Mouse (Mus musculus) embryonic fibroblast, embryonic 13.5 days (primary cell): ENCODE data around the gene Mrpl53.
A peak's percentile ranks its signal among the peaks of the same experiment; 100 is the strongest.

ENCODE experiments used
- CTCF ChIP-seq: IDR thresholded peaks from 2 replicates; pipeline ENCODE4 v1.5.1; 2011; ENCODE audit warnings: mild to moderate bottlenecking, control low read depth, low read length, moderate library complexity, borderline replicate concordance; ENCODE audit not compliant: insufficient read depth
- POLR2A ChIP-seq: IDR thresholded peaks from 2 replicates; pipeline ENCODE4 v1.6.1; 2011; ENCODE audit warnings: low read depth, mild to moderate bottlenecking, control low read depth, low read length, moderate library complexity

GRCm38 (mm10) chr6:83120930-83121862 lies 12.4 kb downstream of the Mrpl53 start, which contains the start of gene Wbp1:
- TF ChIP-seq CTCF = no peak
- peak; percentile 77 for TF ChIP-seq POLR2A
